Mouse (Mus musculus) G1E (cell line): ENCODE measurements around the gene Cct4.

Experiments used
- CTCF ChIP-seq: IDR thresholded peaks from 2 replicates; pipeline ENCODE4 v1.5.1; 2012; ENCODE audit warnings: low read depth, low read length, inconsistent platforms, mixed read lengths
- GATA1 ChIP-seq: IDR thresholded peaks from 2 replicates; pipeline ENCODE4 v1.6.1; 2012; ENCODE audit warnings: borderline replicate concordance, low read length, inconsistent platforms, mixed read lengths
- POLR2AphosphoS5 ChIP-seq: IDR thresholded peaks from 2 replicates; pipeline ENCODE4 v1.6.1; 2012; ENCODE audit warnings: low read depth, low read length, inconsistent platforms; ENCODE audit not compliant: insufficient replicate concordance

DNA sequence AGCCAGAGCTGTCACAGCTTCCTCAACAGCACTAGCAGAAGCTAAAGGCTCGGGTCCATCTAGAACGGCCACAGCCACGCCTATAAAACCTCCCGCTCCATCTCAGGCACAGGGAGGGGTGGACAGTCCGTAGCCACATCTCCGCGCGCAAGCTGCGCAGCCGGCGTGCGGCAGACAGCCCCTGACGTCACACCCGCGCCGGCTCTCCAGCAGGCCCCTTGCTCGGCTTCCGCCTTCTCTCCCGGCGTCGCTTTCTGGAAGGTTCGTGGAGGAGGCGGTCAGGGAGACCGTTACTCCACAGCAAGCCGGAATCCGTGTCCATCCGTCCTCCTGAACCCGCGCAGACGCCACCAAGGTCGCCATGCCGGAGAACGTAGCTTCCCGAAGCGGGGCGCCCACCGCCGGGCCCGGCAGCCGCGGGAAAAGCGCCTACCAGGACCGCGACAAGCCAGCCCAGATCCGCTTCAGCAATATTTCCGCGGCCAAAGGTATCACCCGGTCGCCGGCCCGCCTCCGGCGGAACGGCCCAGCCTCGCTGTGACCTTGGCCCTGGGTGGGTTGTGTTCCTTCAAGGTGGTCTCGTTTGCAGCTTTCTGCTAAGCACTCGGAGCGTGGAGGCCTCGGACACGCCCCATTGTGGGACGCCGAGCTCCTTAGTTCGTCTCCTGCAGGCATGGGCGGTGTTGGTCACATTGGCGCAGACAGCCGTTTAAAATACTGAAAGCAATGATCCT lies at the start of gene Cct4:
- TF ChIP-seq CTCF (no peak), POLR2AphosphoS5 (no peak), GATA1 (no peak)
